Mouse (Mus musculus) urinary bladder, adult 18-20 months (tissue): ENCODE measurements around the gene Cxadr.
"Not testable (repeated sequence)": the region's sequence is repeated elsewhere in the genome, so short reads cannot be mapped to it uniquely, and the experiment has no call there.

ENCODE experiments used
- DNase-seq, 2 experiments: peaks; one replicate each; pipeline ENCODE4 v3.0.0; 2022; ENCODE audit warnings: low spot score in 2 of 2, mixed read lengths in 2 of 2

Cxadr gene

GRCm38 (mm10) chr16:78364554-78364953 lies 63.3 kb downstream of the Cxadr start:
- not testable (repeated sequence) for DNase-seq

- no peak for DNase-seq
Measured at GRCm38 (mm10) chr16:78371491-78372046, 70.3 kb downstream of the Cxadr start.

GRCm38 (mm10) chr16:78372786-78373185 lies 71.5 kb downstream of the Cxadr start:
- no peak for DNase-seq

GRCm38 (mm10) chr16:78373743-78374142 lies 72.5 kb downstream of the Cxadr start:
- DNase-seq, result no peak

DNA sequence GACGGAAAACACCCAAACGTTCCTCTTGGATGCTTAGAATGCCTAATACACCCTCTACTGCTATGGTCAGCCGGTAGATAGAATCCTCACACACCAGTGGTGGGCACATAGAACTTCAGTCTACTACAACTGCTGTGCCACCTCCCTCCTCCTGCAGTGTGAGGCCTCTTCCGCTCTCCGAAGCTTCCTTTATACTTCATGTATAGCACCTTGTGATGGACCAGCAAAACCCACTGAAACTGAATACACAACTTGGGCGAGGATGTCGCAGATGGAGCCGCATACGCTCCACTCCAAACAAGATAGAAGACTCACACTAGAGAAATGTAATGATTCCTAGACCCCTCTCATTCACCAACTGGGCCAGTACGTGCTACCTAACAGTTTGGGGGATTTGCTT lies 73.9 kb downstream of the Cxadr start:
- no peak for DNase-seq

- peak; percentile 33 to 52 for DNase-seq
Measured at GRCm38 (mm10) chr16:78375821-78376691, 74.8 kb downstream of the Cxadr start.

DNA sequence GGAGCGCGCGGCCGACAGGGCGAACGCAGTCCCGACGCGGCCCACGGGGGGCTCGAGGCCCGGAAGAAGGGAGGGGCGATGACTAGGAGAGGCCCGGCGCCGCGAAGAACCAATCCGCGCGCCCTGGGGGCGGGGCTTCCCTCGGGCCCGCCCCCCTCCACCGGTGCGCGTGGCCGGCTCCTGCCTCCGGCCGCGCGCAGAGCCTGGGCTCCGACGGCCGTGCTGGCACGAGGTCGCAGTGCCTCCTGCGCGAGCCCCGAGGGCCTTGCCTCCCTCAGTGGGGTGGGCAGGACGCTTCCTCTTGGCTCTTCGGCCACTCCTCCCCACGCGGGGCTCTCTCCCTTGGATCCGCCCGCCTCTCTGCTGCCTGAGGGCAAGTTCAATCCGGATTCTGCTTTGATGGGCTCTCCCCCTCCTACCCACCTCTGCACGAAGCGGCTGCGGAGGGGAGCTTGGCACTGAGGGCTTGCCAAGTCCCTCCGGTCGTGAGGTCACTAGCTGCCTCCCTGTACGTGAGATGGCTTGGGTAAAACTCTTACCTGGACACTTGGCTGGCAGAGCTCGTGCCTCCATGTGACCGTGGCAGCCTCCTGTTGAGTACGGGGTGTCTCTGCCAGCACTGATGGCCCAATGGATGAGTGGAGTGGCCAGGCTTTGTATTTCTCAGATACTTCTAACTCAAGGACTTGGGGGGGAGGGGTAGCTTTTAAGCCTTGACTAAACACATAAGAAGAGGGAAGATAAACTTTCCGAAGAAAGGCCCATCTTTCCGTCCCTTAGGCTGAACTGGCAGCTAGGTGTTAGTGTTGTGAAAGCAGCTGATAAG lies 75.7 kb downstream of the Cxadr start, which contains the start of gene Btg3:
Gene Btg3, minus strand, starts transcription at position 448 of the 826 bp plus-strand sequence.
- peak; percentile 60 to 83 for DNase-seq

DNA sequence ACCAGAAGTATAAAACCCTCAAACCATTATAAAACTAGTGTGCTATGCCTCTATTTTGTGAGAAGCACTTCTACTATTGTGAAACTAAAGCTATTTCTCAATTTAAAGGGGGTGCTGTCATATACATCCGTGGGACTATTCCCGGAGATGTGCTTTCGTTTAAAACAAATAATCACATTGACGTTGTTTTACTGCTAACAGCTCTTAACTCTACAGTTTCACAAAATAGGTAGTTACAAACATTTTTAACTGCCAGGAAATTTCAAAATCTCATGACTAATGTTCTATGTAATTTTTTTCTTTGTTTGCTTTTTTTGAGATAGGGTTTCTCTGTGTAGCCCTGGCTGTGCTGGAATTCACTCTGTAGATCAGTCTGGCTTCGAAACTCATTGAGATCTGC lies 77.2 kb downstream of the Cxadr start:
- no peak for DNase-seq

DNA sequence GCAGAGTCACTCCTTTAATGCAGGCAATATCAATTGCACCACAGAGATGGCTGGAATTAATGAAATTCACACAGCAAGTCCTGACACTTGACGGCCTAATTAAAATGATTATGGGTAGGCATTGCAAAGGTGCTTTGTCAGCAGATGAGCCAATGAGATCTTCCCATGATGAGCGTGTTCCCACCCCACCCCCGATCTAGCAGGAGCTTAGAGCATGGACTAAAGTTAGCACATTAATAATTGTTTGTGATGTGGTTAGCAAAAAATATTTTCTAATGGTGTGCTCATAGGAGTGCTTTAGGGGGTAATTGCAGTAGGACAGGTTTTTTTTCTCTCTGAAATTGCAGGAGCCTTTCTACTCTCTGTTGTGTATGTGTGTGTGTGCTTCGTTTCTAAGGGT lies 87.8 kb downstream of the Cxadr start:
- DNase-seq, result no peak

- DNase-seq, result no peak
Measured at GRCm38 (mm10) chr16:78389986-78390385, 88.7 kb downstream of the Cxadr start.

DNA sequence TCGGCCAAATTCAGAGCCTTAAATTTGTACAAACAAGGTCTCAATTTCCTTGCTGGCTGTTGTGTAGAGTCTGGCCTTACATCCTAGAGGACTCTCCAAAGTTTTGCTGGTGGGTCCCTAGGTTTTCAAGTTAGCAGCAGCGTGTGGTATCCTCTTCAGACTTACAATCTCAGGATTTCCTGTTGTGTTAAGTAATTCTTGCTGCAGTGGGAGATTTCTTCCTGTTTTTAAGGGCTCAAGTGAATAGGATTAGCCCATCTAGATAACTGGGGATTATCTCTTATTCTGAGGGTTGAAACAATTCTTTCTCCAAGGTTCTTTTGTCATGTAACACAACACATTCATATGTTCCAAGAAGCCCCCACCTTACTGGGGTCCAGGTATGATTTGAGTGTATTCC lies 90.1 kb downstream of the Cxadr start:
- DNase-seq, result no peak

- DNase-seq, result no peak
Measured at GRCm38 (mm10) chr16:78398734-78399133, 97.4 kb downstream of the Cxadr start.

- no peak for DNase-seq
Measured at GRCm38 (mm10) chr16:78399423-78399822, 98.1 kb downstream of the Cxadr start.

GRCm38 (mm10) chr16:78402316-78402715 lies 101.0 kb downstream of the Cxadr start:
- DNase-seq, result no peak

GRCm38 (mm10) chr16:78406657-78407056 lies 105.4 kb downstream of the Cxadr start:
- DNase-seq, result no peak

GRCm38 (mm10) chr16:78407855-78408254 lies 106.6 kb downstream of the Cxadr start:
- no peak for DNase-seq
